Mouse (Mus musculus): ENCODE data around the gene Gm7137.

GRCm38 (mm10) chr10:77738929-77739328 is 49.1 kb downstream of the Gm7137 start:
- TF ChIP-seq CTCF (IDR thresholded peaks at IDR 0.05; ENCODE audit: extremely low read depth, insufficient read length, insufficient replicate concordance, low read depth, low read length) (no peak), POLR2A (IDR thresholded peaks at IDR 0.05; ENCODE audit: low read depth, low read length) (no peak)

Measured in small intestine, adult 2 months (tissue).